Mouse (Mus musculus) forebrain, embryonic 16.5 days (tissue): ENCODE data around the gene Avpr2. TPM values are rescaled to one million over a fixed set of nuclear protein-coding genes. Genes with fewer than 3 reads are reported as not detected.

Source experiments
- ATAC-seq: fragments of 200-750 bp; cut with Nextera tagmentation; 2 replicates; pipeline ENCODE4 v1.8.0; 2017; ENCODE audit warnings: mild to moderate bottlenecking, moderate library complexity
- H3K27ac ChIP-seq: fragments of 300-500 bp; sonication (generic); 2 replicates; pipeline ENCODE4 v1.5.1; 2014; ENCODE audit warnings: low read length, control low read depth
- H3K27me3 ChIP-seq: fragments of 300-500 bp; sonication (generic); replicated peaks from 2 replicates; pipeline ENCODE4 v1.6.1; 2014; ENCODE audit warnings: low read length; ENCODE audit not compliant: control insufficient read depth, insufficient read depth
- H3K36me3 ChIP-seq: fragments of 300-500 bp; sonication (generic); 2 replicates; pipeline ENCODE4 v1.6.1; 2014; ENCODE audit not compliant: control insufficient read depth, insufficient read depth
- H3K4me1 ChIP-seq: fragments of 300-500 bp; sonication (generic); replicated peaks from 2 replicates; pipeline ENCODE4 v1.6.1; 2014; ENCODE audit warnings: low read length; ENCODE audit not compliant: control insufficient read depth, insufficient read depth
- H3K4me2 ChIP-seq: fragments of 300-500 bp; sonication (generic); 2 replicates; pipeline ENCODE4 v1.6.1; 2014; ENCODE audit warnings: mild to moderate bottlenecking, low read length, control low read depth
- H3K4me3 ChIP-seq: fragments of 300-500 bp; sonication (generic); replicated peaks from 2 replicates; pipeline ENCODE4 v1.5.1; 2014; ENCODE audit warnings: mild to moderate bottlenecking, low read length, control low read depth
- H3K9ac ChIP-seq: fragments of 300-500 bp; sonication (generic); replicated peaks from 2 replicates; pipeline ENCODE4 v1.6.1; 2014; ENCODE audit warnings: low read depth, low read length, control low read depth
- H3K9me3 ChIP-seq: fragments of 300-500 bp; sonication (generic); 2 replicates; pipeline ENCODE4 v1.6.1; 2016; ENCODE audit warnings: low read length; ENCODE audit not compliant: control insufficient read depth
- WGBS: fragments of 180-500 bp; shearing (Covaris S2); extraction: QIAGEN DNeasy Blood & Tissue Kit; methylation state at CpG from one replicate; pipeline ENCODE4 v1.1.7; 2014; 5-methylcytosine and 5-hydroxymethylcytosine counted together
- polyA plus RNA-seq: library from polyadenylated mRNA; unstranded; fragments of >200 nt; fragmentation: Nextera tagmentation; extraction: Ambion mirVana; gene quantifications from 2 replicates; pipeline ENCODE4 v1.2.1, GENCODE M21; 2015

Gene Avpr2
- polyA plus RNA-seq, 1 experiment from 2014 or later = 0.16 TPM

- Histone ChIP-seq H3K4me3 (no peak overlapping the region), H3K4me1 (peaks cover under 1% of the 10 kb centered on the region), H3K9me3 (no peaks in the 10 kb centered on the region), H3K36me3 (no peaks in the 10 kb centered on the region), H3K27ac (no peak overlapping the region), H3K4me2 (no peak overlapping the region), H3K27me3 (no peaks in the 10 kb centered on the region; the same call in 1 of the 2 replicates), H3K9ac (no peak overlapping the region)
- no peak for ATAC-seq
Measured at GRCm38 (mm10) chrX:73910451-73910850, 18.5 kb downstream of the Avpr2 start.

GRCm38 (mm10) chrX:73911156-73911555 lies 19.3 kb downstream of the Avpr2 start:
- ATAC-seq = no peak
- peak overlapping the region; percentile 11; the same call in 1 of the 2 replicates for H3K4me2 ChIP-seq
- H3K36me3 ChIP-seq = no peaks in the 10 kb centered on the region
- peaks cover 4% of the 10 kb centered on the region for H3K4me1 ChIP-seq
- H3K9ac ChIP-seq = no peak overlapping the region
- H3K27ac ChIP-seq = no peak overlapping the region
- no peaks in the 10 kb centered on the region for H3K9me3 ChIP-seq
- H3K4me3 ChIP-seq = no peak overlapping the region
- WGBS = 20% methylated on average over 22 of the region's 26 CpGs
- H3K27me3 ChIP-seq = no peaks in the 10 kb centered on the region; the same call in 1 of the 2 replicates

GRCm38 (mm10) chrX:73911588-73911987 lies 19.7 kb downstream of the Avpr2 start:
- no peak overlapping the region for H3K4me3 ChIP-seq
- H3K4me1 ChIP-seq = peaks cover 4% of the 10 kb centered on the region
- 74% methylated on average over 2 of the region's 2 CpGs for WGBS
- H3K36me3 ChIP-seq = no peaks in the 10 kb centered on the region
- H3K27ac ChIP-seq = no peak overlapping the region
- no peak overlapping the region for H3K9ac ChIP-seq
- ATAC-seq = no peak
- H3K9me3 ChIP-seq = no peaks in the 10 kb centered on the region
- no peaks in the 10 kb centered on the region; the same call in 1 of the 2 replicates for H3K27me3 ChIP-seq
- no peak overlapping the region for H3K4me2 ChIP-seq

- Histone ChIP-seq H3K27me3 (no peaks in the 10 kb centered on the region; the same call in 1 of the 2 replicates), H3K4me2 (peak overlapping the region; percentile 50), H3K9ac (peak overlapping the region; percentile 51; the same call in 1 of the 2 replicates), H3K4me1 (peaks cover 4% of the 10 kb centered on the region), H3K27ac (peak overlapping the region; percentile 84), H3K4me3 (peak overlapping the region; percentile 32), H3K36me3 (no peaks in the 10 kb centered on the region; the same call in 1 of the 2 replicates), H3K9me3 (no peaks in the 10 kb centered on the region)
- 28% methylated on average over 31 of the region's 31 CpGs for WGBS
- peak; percentile 98 for ATAC-seq
Measured at GRCm38 (mm10) chrX:73914827-73915703, 23.2 kb downstream of the Avpr2 start.

- Histone ChIP-seq H3K36me3 (no peaks in the 10 kb centered on the region; the same call in 1 of the 2 replicates), H3K9ac (no peak overlapping the region), H3K27me3 (no peaks in the 10 kb centered on the region), H3K4me3 (no peak overlapping the region), H3K4me2 (no peak overlapping the region), H3K4me1 (peaks cover 10% of the 10 kb centered on the region), H3K27ac (no peak overlapping the region), H3K9me3 (no peaks in the 10 kb centered on the region)
- no peak for ATAC-seq
- 66% methylated on average over 8 of the region's 8 CpGs for WGBS
Measured at GRCm38 (mm10) chrX:73916945-73917344, 25.0 kb downstream of the Avpr2 start.

- Histone ChIP-seq H3K27ac (no peak overlapping the region), H3K4me2 (no peak overlapping the region), H3K4me3 (no peak overlapping the region), H3K36me3 (no peaks in the 10 kb centered on the region; the same call in 1 of the 2 replicates), H3K9me3 (no peaks in the 10 kb centered on the region), H3K4me1 (peaks cover 10% of the 10 kb centered on the region), H3K27me3 (no peaks in the 10 kb centered on the region), H3K9ac (no peak overlapping the region)
- WGBS = 86% methylated on average over 5 of the region's 5 CpGs
- no peak for ATAC-seq
Measured at GRCm38 (mm10) chrX:73918631-73919030, 26.7 kb downstream of the Avpr2 start.

- H3K9ac ChIP-seq = peak overlapping the region; percentile 76
- H3K36me3 ChIP-seq = no peaks in the 10 kb centered on the region; the same call in 1 of the 2 replicates
- no peaks in the 10 kb centered on the region for H3K9me3 ChIP-seq
- peaks cover 6% of the 10 kb centered on the region for H3K4me1 ChIP-seq
- H3K27me3 ChIP-seq = no peaks in the 10 kb centered on the region
- ATAC-seq = peak; percentile 41
- peak overlapping the region; percentile 76; the same call in 1 of the 2 replicates for H3K27ac ChIP-seq
- H3K4me3 ChIP-seq = peak overlapping the region; percentile 65
- H3K4me2 ChIP-seq = peak overlapping the region; percentile 70
- WGBS = 20% methylated on average over 34 of the region's 34 CpGs
Measured at GRCm38 (mm10) chrX:73921285-73921822, 29.5 kb downstream of the Avpr2 start.

- WGBS = 22% methylated on average over 43 of the region's 43 CpGs
- Histone ChIP-seq H3K27ac (peak within 1 kb of the TSS; percentile 76), H3K4me3 (peak within 1 kb of the TSS; percentile 65), H3K4me1 (peaks cover 6% of the 10 kb centered on the region), H3K4me2 (peak within 1 kb of the TSS; percentile 70), H3K36me3 (no peaks in the 10 kb centered on the region; the same call in 1 of the 2 replicates), H3K9ac (peak within 1 kb of the TSS; percentile 76), H3K27me3 (no peaks in the 10 kb centered on the region), H3K9me3 (no peaks in the 10 kb centered on the region)
- ATAC-seq = peak; percentile 98
Measured at GRCm38 (mm10) chrX:73921823-73922549, 30.1 kb downstream of the Avpr2 start, which contains the start of the genes Arhgap4 and Naa10. Gene Arhgap4, minus strand, starts transcription at chrX:73921870. Gene Naa10, minus strand, starts transcription at chrX:73921944.

- Histone ChIP-seq H3K27ac (peak overlapping the region; percentile 62; the same call in 1 of the 2 replicates), H3K4me1 (peaks cover 6% of the 10 kb centered on the region), H3K9me3 (no peaks in the 10 kb centered on the region), H3K4me2 (peak overlapping the region; percentile 55), H3K4me3 (peak overlapping the region; percentile 65), H3K36me3 (no peaks in the 10 kb centered on the region; the same call in 1 of the 2 replicates), H3K9ac (peak overlapping the region; percentile 60), H3K27me3 (no peaks in the 10 kb centered on the region)
- WGBS = 73% methylated on average over 7 of the region's 8 CpGs
- ATAC-seq = peak; percentile 7; the same call in 1 of the 2 replicates
Measured at GRCm38 (mm10) chrX:73922550-73922882, 30.6 kb downstream of the Avpr2 start.
